Mouse (Mus musculus): ENCODE results near the gene Spata3. TPM values are rescaled to one million over a fixed set of nuclear protein-coding genes. Genes with fewer than 3 reads are reported as not detected.

The Spata3 gene
- not detected in 2 replicates for polyA plus RNA-seq (2015; fragmentation: Nextera tagmentation; extraction: Ambion mirVana)

DNA sequence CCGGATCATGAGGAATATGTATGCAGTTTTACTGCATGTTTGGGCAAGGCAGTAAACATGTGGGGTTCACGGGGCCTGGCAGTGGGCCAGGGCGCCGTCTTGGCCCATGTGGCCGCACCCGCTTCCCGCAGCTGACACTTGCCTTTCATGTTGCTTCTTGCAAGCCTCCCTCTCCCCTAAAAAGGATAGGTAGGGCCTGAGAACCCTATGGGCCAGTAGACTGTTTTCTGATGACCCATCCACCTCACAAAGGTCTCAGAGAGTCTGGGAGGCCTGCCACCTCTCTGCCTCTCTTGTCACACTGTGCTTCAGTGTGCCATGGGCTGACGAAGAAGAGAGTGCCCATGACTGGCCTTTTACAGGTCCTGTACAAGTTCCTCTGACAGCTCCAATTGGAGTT, at the start of gene Spata3:
Gene Spata3 (plus strand): TSS at position 301 of the 400 bp plus-strand sequence.

DNA sequence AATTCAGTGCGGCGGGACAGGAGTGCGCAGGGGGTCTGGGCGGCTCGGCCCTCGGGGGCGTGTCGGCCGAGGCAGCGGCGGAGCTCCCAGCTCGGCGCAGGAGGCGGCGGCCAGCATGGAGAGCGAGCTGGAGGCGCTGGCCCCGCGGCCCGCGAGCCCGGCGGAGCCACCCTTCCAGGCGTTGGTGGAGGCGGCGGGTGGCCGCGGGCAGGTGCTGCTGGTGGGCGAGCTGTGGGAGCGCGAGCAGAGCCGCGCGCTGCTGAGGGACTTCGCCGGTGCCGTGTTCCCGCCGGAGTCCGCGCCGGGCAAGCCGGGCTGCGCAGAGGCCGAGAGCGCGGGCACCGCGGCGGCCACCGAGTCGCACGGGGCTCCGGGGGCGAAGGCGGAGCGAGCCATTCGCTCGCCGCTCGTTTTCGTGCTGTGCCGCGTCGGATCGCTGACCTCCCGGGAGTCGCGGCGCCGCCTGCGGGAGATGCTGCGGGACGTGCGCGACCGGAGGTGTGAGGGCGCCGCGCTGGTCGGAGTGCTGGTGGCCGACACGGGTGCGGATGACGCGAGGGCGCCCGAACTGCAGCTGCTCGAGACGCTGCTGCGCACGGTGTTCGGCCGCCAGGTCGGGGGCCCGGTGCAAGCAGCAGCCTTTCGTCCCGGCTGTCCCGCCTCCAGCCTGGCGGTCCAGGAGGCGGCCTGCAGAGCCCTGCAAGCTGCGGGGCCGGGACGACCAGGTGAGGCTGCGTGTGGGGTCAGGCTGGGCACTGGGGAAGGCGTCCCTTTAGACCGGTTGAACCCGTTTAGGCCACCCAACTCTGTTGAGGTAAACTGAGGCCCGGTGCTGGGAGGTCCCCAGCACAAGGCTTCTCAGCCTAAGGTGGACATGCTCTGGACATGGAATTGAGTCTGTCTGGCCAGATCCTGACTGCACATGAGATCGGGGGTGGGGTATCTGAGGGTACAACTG, 29.5 kb downstream of the Spata3 start, which contains the start of gene 2810459M11Rik:
Gene 2810459M11Rik (plus strand): TSS at position 16 of the 958 bp plus-strand sequence.

DNA sequence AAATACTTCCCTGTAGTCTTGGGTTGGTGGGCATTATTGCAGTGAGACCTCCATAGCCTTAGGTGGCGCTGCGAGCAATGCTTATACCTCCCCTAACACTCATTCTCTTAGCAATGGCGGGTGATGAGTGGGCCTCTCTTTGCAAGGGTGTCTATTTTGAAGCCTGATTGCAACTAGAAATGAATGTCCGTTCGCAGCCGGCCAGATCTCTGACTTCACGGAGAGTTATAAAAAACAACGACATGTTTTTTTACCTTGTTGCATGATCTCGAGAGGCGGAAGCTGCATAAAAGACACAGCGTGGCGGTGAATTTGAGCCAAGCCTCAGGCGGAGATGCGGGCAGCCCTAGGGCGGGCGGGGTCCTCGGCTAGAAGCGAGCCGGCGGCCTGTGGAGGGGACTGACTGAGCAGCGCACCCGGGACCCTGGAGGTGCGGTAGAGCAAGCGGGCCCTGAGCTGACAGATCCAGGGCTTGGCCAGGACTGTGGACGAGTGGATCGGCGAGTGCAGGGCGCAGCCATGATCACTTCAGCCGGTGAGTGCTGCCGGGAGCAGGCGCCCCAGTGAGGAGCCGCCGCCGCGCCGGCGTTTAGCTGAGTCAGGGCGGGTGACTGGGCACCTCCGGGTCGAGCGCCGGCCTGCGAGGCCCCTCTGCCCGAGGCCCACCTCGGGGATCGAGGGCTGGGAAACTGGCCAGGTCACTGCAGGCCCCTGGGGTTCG, 47.8 kb downstream of the Spata3 start, which contains the start of gene Psmd1:
Gene Psmd1 (plus strand): TSS at position 117 of the 721 bp plus-strand sequence.

Other genes starting within 250 kb of the Spata3 start
- gene A630001G21Rik, start 238.2 kb upstream of the Spata3 start, polyA plus RNA-seq (2015; fragmentation: Nextera tagmentation; extraction: Ambion mirVana) = 0.71 and 1.2 TPM in 2 replicates
- gene Cab39, start 223.4 kb upstream of the Spata3 start, polyA plus RNA-seq (2015; fragmentation: Nextera tagmentation; extraction: Ambion mirVana) = 18.2 and 20.4 TPM in 2 replicates
- 80.7 and 95.8 TPM in 2 replicates for gene Itm2c, start 122.5 kb upstream of the Spata3 start, polyA plus RNA-seq (2015; fragmentation: Nextera tagmentation; extraction: Ambion mirVana)
- gene 4933407L21Rik, start 88.3 kb upstream of the Spata3 start, polyA plus RNA-seq (2015; fragmentation: Nextera tagmentation; extraction: Ambion mirVana) = 1.1 and 1.4 TPM in 2 replicates
- 0.05 TPM in 1 of 2 replicates, not detected in the other for gene Gpr55, start 55.8 kb upstream of the Spata3 start, polyA plus RNA-seq (2015; fragmentation: Nextera tagmentation; extraction: Ambion mirVana)
- 0.12 TPM in 1 of 2 replicates, not detected in the other for gene 2810459M11Rik, start 29.0 kb downstream of the Spata3 start, polyA plus RNA-seq (2015; fragmentation: Nextera tagmentation; extraction: Ambion mirVana)
- 116 and 118 TPM in 2 replicates for gene Psmd1, start 47.6 kb downstream of the Spata3 start, polyA plus RNA-seq (2015; fragmentation: Nextera tagmentation; extraction: Ambion mirVana)
- 1.7 and 2.5 TPM in 2 replicates for gene Htr2b, start 95.2 kb downstream of the Spata3 start, polyA plus RNA-seq (2015; fragmentation: Nextera tagmentation; extraction: Ambion mirVana)
- 0.19 TPM in 1 of 2 replicates, not detected in the other for gene Gm21972, start 116.8 kb downstream of the Spata3 start, polyA plus RNA-seq (2015; fragmentation: Nextera tagmentation; extraction: Ambion mirVana)
- gene Armc9, start 138.0 kb downstream of the Spata3 start, polyA plus RNA-seq (2015; fragmentation: Nextera tagmentation; extraction: Ambion mirVana) = 5.2 and 6.5 TPM in 2 replicates